Mouse (Mus musculus): ENCODE results near the gene Hist1h2ah.

DNA sequence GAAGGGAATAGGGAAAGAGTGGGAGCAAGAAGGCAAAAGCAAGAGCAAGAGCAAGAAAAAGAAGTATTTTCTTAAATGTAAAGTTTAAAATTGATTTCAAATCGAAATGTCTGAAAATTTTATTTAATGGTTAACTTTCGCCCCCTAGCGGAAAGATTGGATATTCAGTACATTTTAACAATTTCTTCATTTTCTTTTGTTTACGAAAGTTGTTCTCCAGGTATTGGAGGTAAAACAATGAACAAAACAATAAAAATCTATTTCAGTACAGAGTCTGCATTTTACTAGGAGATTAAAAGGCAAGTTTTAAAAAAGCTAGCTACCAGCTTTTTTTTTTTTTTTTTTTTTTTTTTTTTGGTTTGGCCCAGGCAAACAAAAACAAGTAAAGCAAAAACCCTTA lies 4.9 kb downstream of the Hist1h2ah start:
- TF ChIP-seq MAFK (IDR thresholded peaks at IDR 0.05; ENCODE audit: borderline replicate concordance, low read depth, low read length) (no peak), CTCF (IDR thresholded peaks at IDR 0.05 in 2 of 3, conservative IDR thresholded peaks at IDR 0.05 in 1 of 3; ENCODE audit: control insufficient read depth in 1 of 3, insufficient read depth in 1 of 3, low read depth in 2 of 3, low read length in 3 of 3, poor library complexity in 1 of 3, severe bottlenecking in 1 of 3) (peak in 1 of 3 experiments; percentile 35; a peak in 3 of 6 replicates), EP300 (IDR thresholded peaks at IDR 0.05; ENCODE audit: low read depth in 1 of 2, low read length in 2 of 2) (no peak), TAL1 (IDR thresholded peaks at IDR 0.05; ENCODE audit: low read length) (no peak), ZKSCAN1 (IDR thresholded peaks at IDR 0.05; ENCODE audit: low read depth, low read length) (no peak), POLR2AphosphoS2 (IDR thresholded peaks at IDR 0.05; ENCODE audit: low read length) (no peak), POLR2A (IDR thresholded peaks at IDR 0.05; ENCODE audit: control insufficient read depth in 1 of 2, insufficient read depth in 1 of 2, low read depth in 1 of 2, low read length in 2 of 2, poor library complexity in 1 of 2) (no peak), RAD21 (IDR thresholded peaks at IDR 0.05; ENCODE audit: low read depth, low read length) (no peak), ZNF384 (IDR thresholded peaks at IDR 0.05; ENCODE audit: low read depth, low read length) (no peak), MYC (IDR thresholded peaks at IDR 0.05; ENCODE audit: low read depth, low read length) (no peak), ZC3H11A (IDR thresholded peaks at IDR 0.05; ENCODE audit: low read depth, low read length) (no peak), SIN3A (IDR thresholded peaks at IDR 0.05; ENCODE audit: low read length) (no peak), HCFC1 (IDR thresholded peaks at IDR 0.05; ENCODE audit: low read depth, low read length) (no peak)
